Mouse (Mus musculus) neural tube, embryonic 11.5 days (tissue): Measurements from ENCODE around the gene Dlg2. TPM values are rescaled to one million over a fixed set of nuclear protein-coding genes. Genes with fewer than 3 reads are reported as not detected.
A peak's percentile ranks its signal among the peaks of the same experiment; 100 is the strongest.
"Not testable (repeated sequence)": the region's sequence is repeated elsewhere in the genome, so short reads cannot be mapped to it uniquely, and the experiment has no call there.

Source experiments
- ATAC-seq: fragments of 200-750 bp; cut with Nextera tagmentation; 2 replicates; pipeline ENCODE4 v1.8.0; 2017; ENCODE audit warnings: moderate number of reproducible peaks, mild to moderate bottlenecking, moderate TSS enrichment, moderate library complexity; ENCODE audit not compliant: insufficient read depth, low FRiP score, low TSS enrichment
- DNase-seq: peaks from one replicate; pipeline ENCODE4 v3.0.0-alpha.2; 2015; ENCODE audit warnings: low spot score
- H3K27ac ChIP-seq: fragments of 300-500 bp; sonication (generic); 2 replicates; pipeline ENCODE4 v1.5.1; 2014; ENCODE audit warnings: low read depth, mild to moderate bottlenecking, low read length
- H3K27me3 ChIP-seq: fragments of 300-500 bp; sonication (generic); 2 replicates; pipeline ENCODE4 v1.6.1; 2014; ENCODE audit warnings: mild to moderate bottlenecking, low read length, mixed read lengths; ENCODE audit not compliant: control insufficient read depth, insufficient read depth
- H3K36me3 ChIP-seq: fragments of 300-500 bp; sonication (generic); 2 replicates; pipeline ENCODE4 v1.6.1; 2014; ENCODE audit warnings: mild to moderate bottlenecking, low read length, moderate library complexity, mixed read lengths; ENCODE audit not compliant: control insufficient read depth, insufficient read depth
- H3K4me1 ChIP-seq: fragments of 300-500 bp; sonication (generic); 2 replicates; pipeline ENCODE4 v1.6.1; 2014; ENCODE audit warnings: low read length, mixed read lengths; ENCODE audit not compliant: control insufficient read depth, insufficient read depth
- H3K4me2 ChIP-seq: fragments of 300-500 bp; sonication (generic); 2 replicates; pipeline ENCODE4 v1.6.1; 2014; ENCODE audit warnings: low read depth, mild to moderate bottlenecking, moderate library complexity
- H3K4me3 ChIP-seq: fragments of 300-500 bp; sonication (generic); 2 replicates; pipeline ENCODE4 v1.5.1; 2014; ENCODE audit warnings: low read depth, low read length
- H3K9ac ChIP-seq: fragments of 300-500 bp; sonication (generic); 2 replicates; pipeline ENCODE4 v1.6.1; 2014; ENCODE audit warnings: mild to moderate bottlenecking, low read length
- H3K9me3 ChIP-seq: fragments of 300-500 bp; sonication (generic); 2 replicates; pipeline ENCODE4 v1.6.1; 2016; ENCODE audit warnings: low read length; ENCODE audit not compliant: control insufficient read depth
- WGBS: fragments of 180-500 bp; shearing (Covaris S2); extraction: QIAGEN DNeasy Blood & Tissue Kit; methylation state at CpG from one replicate; pipeline ENCODE4 v1.1.7; 2014; 5-methylcytosine and 5-hydroxymethylcytosine counted together
- polyA plus RNA-seq: library from polyadenylated mRNA; unstranded; fragments of >200 nt; fragmentation: Nextera tagmentation; extraction: Ambion mirVana; gene quantifications from 2 replicates; pipeline ENCODE4 v1.2.1, GENCODE M21; 2014

Gene Dlg2
- polyA plus RNA-seq, 1 experiment from 2014 or later: 5.1 TPM

DNA sequence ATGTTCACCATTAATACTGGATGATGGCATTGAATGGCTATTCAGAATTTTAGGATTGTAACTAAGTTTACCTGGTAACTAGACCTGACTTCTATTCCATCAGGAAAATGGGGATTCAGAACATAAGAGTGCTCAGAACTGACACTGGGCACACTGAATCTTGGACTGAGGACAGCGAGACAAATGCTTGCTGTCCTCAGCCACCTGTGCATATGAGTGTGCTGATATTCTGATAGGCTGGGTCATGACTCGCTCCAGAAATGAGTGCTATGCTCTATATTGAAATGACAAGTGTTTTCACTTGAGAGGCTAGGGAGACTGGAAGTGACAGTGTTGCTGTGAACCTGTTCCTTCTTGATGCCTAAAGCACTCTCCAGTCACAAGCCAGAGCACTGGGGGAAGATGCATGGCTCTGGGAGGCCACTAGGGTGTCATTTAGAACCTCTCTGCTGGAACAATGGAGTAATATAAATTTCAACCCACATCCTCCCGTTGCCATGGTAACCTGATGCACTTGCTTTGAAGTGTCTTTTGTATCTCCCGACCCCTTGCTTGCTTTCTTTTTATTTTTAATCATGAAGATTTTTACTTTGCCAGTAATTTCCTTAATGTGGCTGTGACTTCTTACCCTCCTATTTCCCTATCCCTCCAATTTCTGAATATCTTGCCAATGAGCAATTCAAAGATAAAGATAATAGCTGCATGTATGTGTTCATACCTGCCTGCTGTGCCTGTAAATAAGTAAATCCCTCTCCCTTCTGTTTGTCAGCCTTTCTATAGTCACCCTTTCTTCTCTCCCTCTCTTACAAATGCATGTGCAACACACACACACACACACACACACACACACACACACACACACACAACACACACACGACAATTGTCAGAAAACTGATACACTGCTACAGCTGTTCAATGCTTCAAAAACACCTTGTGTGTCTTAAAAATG, 367.1 kb downstream of the Dlg2 start:
- no peak overlapping the region for H3K4me2 ChIP-seq
- H3K4me3 ChIP-seq: no peak overlapping the region
- no peaks in the 10 kb centered on the region for H3K9me3 ChIP-seq
- DNase-seq (peak; percentile 65), ATAC-seq (peak; percentile 87)
- H3K27ac ChIP-seq: no peak overlapping the region
- H3K4me1 ChIP-seq: no peaks in the 10 kb centered on the region
- WGBS: 42% methylated on average over 5 of the region's 5 CpGs
- no peaks in the 10 kb centered on the region for H3K27me3 ChIP-seq
- H3K9ac ChIP-seq: no peak overlapping the region
- H3K36me3 ChIP-seq: no peaks in the 10 kb centered on the region

DNA sequence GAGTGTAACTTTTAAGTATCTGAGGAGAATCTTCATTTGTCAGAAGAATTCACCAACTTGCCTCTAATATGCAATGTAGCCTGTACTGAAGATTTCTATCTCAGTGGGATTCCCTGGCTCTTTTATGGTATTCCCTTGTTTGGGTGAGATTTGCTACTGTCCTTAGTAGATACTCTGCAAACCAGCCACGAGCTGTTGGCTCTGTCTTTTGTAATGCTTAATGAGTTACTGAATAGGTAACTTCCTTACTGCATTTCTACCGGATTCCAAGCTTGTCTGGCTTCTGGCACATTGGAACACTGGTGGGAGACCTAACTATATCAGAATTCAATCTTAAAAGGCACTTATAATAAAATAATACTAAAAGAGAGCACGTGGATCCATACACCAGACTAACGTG, 400.3 kb downstream of the Dlg2 start:
- H3K27me3 ChIP-seq, DNase-seq, H3K4me2 ChIP-seq, H3K4me1 ChIP-seq, H3K4me3 ChIP-seq, H3K36me3 ChIP-seq, H3K9me3 ChIP-seq, ATAC-seq, H3K27ac ChIP-seq, H3K9ac ChIP-seq: not testable (repeated sequence)
- WGBS: 53% methylated on average over 4 of the region's 4 CpGs

DNA sequence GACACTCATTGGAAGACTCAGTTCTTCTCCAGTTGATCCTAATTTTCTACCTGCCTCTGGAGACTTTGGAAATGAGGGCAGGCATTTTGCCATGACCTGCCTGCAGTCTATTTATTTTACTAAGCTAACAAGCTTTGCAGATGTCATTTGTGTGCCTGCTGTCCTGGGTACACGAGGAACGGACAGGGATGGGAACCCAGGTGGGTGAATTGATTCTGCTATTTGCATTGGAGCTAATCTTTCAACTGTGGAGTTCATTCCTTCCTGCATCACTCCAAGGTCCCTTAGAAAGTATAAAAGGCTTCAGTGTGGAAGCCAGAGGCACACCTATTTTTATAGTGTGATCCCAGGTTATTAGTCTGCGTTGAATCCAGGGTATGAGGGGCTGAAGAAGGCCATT, 406.3 kb downstream of the Dlg2 start:
- Histone ChIP-seq H3K4me2 (no peak overlapping the region), H3K9me3 (no peaks in the 10 kb centered on the region), H3K9ac (no peak overlapping the region), H3K27ac (no peak overlapping the region), H3K27me3 (no peaks in the 10 kb centered on the region), H3K4me3 (no peak overlapping the region), H3K36me3 (no peaks in the 10 kb centered on the region), H3K4me1 (peaks cover 3% of the 10 kb centered on the region; the same call in 1 of the 2 replicates)
- WGBS: 54% methylated on average over 3 of the region's 3 CpGs
- no peak for DNase-seq
- no peak for ATAC-seq

DNA sequence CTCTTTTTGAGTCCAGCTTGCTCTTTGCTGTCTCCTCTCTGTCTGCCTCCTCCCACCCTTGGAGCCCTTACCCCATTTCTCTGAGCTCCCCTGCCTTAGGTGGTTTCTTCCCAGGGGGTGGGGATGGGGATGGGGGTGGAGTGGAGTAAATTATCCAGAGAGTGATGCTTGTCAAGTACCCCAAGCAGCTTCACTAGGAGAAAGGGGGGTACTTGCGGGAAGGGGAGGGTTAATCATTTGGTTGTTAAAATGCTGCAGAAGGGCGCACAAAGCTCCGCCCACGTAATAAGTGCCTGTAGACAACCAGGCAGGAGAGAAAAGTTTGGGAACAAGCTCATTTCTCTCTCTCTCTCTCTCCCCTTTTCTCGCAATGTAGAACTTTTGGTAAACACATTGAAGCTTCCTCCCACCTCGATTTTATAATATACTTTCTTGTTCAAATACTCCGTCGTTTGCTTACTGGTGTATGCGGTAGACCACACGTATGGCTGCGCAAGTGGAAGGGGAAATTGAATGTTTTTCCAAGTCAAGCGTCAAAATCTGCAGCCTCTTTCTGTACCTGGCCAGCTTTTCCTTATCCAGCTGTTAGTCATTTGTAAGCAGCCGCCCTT, 410.0 kb downstream of the Dlg2 start:
- peak overlapping the region; percentile 73 for H3K4me2 ChIP-seq
- DNase-seq (peak; percentile 10), ATAC-seq (peak; percentile 33)
- no peaks in the 10 kb centered on the region for H3K27me3 ChIP-seq
- peaks cover 3% of the 10 kb centered on the region; the same call in 1 of the 2 replicates for H3K4me1 ChIP-seq
- under 1% methylated on average over 13 of the region's 13 CpGs for WGBS
- no peaks in the 10 kb centered on the region for H3K9me3 ChIP-seq
- no peak overlapping the region for H3K27ac ChIP-seq
- no peaks in the 10 kb centered on the region for H3K36me3 ChIP-seq
- peak overlapping the region; percentile 40 for H3K4me3 ChIP-seq
- H3K9ac ChIP-seq: no peak overlapping the region; the same call in 1 of the 2 replicates

DNA sequence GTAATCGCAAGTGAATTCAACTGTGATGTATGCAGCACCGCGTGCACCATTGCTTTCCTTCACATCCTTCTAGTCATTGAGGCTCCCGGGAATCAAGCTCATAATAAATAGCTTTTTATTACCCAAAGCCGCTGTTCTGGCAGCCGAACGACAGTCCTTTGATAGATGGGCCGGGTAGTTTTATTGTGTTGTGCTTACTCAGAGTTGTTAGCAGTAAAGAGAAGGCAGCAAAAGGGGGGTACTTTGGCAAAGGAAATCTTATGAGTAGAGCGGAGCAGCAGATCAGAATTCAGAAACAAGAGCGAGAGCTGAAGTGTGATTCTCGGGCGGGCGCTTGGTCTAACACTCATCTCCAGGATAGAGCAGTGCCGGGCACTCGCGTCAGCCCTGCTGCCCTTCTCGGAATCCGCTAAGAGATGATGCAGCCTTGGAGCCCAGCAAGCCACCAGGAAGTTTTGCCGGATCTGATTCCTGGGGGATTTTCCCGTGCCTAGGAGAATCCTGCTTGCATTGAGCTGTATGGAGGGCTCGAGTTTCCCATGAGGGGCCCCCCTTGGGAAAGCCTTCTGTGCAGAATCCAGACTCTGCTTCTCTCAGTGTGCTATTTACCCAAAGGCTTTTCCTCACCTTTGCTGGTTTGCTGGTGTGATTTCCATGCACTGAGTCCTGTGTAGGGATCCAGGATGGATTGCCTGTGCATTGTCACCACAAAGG, 410.7 kb downstream of the Dlg2 start:
- peak; percentile 66 for ATAC-seq
- Histone ChIP-seq H3K9ac (peak overlapping the region; percentile 50; the same call in 1 of the 2 replicates), H3K9me3 (no peaks in the 10 kb centered on the region), H3K4me3 (peak overlapping the region; percentile 40), H3K27ac (0 out of 2 replicates have a peak overlapping the region, but pooled peaks have one; percentile 7), H3K36me3 (no peaks in the 10 kb centered on the region), H3K4me1 (peaks cover 3% of the 10 kb centered on the region; the same call in 1 of the 2 replicates), H3K27me3 (no peaks in the 10 kb centered on the region), H3K4me2 (peak overlapping the region; percentile 73)
- under 1% methylated on average over 21 of the region's 21 CpGs for WGBS
- peak; percentile 62 for DNase-seq

DNA sequence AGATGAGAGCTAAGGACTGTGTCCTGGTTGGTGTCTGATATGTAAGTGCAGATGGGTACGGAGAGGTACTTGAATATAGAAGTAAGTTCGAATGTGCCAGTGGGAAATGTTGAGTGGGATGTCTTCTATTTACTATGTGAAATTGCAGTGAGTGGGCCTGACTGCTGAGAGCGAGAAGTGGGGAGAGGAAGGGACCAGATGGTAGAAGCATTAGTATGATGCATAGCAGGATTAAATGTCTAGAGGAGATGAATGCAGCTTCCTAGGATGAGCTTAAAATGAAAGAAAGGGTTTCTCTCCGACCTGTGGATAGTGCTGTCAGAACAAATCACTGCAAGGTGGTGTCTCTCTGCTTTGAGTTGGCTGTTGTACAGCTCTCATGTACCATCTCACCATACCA, 451.0 kb downstream of the Dlg2 start:
- Histone ChIP-seq H3K4me1 (no peaks in the 10 kb centered on the region), H3K9me3 (no peaks in the 10 kb centered on the region), H3K4me2 (no peak overlapping the region), H3K4me3 (no peak overlapping the region), H3K36me3 (no peaks in the 10 kb centered on the region), H3K27me3 (no peaks in the 10 kb centered on the region), H3K9ac (no peak overlapping the region), H3K27ac (no peak overlapping the region)
- DNase-seq (no peak), ATAC-seq (no peak)
- 79% methylated on average over 4 of the region's 4 CpGs for WGBS

DNA sequence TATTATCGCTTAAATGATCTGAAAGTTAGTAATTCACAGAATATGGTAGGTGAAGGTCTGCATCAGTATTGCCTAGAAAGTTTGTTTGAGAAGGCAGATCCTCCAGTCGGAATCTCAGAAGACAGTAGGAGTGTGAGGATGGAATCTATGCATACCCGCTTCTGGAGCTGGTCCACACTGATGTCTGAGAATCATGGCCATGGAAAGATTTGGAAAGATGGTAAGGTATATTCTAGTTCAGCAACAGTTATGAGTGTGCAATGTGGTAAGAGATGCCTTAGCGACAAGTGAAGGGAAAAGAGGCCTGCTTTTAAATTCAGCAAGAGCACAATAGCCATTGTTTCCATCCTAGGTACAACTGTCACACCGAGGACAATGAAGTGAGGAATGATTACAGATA, 464.3 kb downstream of the Dlg2 start:
- H3K9me3 ChIP-seq: no peaks in the 10 kb centered on the region
- WGBS: 80% methylated on average over 5 of the region's 5 CpGs
- H3K9ac ChIP-seq: no peak overlapping the region
- DNase-seq: no peak
- no peak overlapping the region for H3K4me3 ChIP-seq
- H3K27me3 ChIP-seq: no peaks in the 10 kb centered on the region
- no peaks in the 10 kb centered on the region for H3K4me1 ChIP-seq
- H3K4me2 ChIP-seq: no peak overlapping the region
- H3K27ac ChIP-seq: no peak overlapping the region
- H3K36me3 ChIP-seq: no peaks in the 10 kb centered on the region
- ATAC-seq: no peak

DNA sequence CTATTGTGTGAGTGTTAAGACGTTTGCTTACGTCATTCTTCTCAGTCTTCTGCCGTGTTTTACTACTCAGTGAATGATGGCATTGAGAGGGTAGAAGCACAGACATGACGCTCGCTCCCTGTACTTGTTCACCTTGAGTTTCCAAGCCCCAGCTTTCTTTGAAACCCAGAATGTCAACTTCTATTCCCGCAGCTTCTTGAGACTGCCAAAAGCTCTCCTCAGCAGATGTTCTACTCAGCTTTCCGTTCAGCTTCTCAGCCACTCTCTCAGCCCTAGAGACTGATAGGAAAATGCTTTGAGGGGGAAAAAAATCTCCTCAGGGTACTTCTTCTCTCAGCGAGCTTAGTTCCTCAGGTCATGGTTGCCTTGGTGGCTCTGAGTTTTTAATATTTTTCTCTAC, 470.6 kb downstream of the Dlg2 start:
- Histone ChIP-seq H3K4me2 (no peak overlapping the region), H3K4me1 (no peaks in the 10 kb centered on the region), H3K36me3 (no peaks in the 10 kb centered on the region), H3K9ac (no peak overlapping the region), H3K9me3 (no peaks in the 10 kb centered on the region), H3K27ac (no peak overlapping the region), H3K4me3 (no peak overlapping the region), H3K27me3 (no peaks in the 10 kb centered on the region)
- 86% methylated on average over 8 of the region's 8 CpGs for WGBS
- ATAC-seq (no peak), DNase-seq (no peak)
